Mouse (Mus musculus) kidney, embryonic 15.5 days (tissue): ENCODE data around the gene Rec114. TPM values are rescaled to one million over a fixed set of nuclear protein-coding genes. Genes with fewer than 3 reads are reported as not detected.

Experiments
- ATAC-seq: fragments of 200-750 bp; cut with Nextera tagmentation; replicated peaks from 2 replicates; pipeline ENCODE4 v1.8.0; 2017; ENCODE audit warnings: moderate TSS enrichment; ENCODE audit not compliant: low FRiP score
- H3K27ac ChIP-seq: fragments of 300-500 bp; sonication (generic); 2 replicates; pipeline ENCODE4 v1.5.1; 2015; ENCODE audit warnings: mild to moderate bottlenecking, inconsistent platforms
- H3K27me3 ChIP-seq: fragments of 300-500 bp; sonication (generic); 2 replicates; pipeline ENCODE4 v1.6.1; 2015; ENCODE audit warnings: inconsistent platforms
- H3K36me3 ChIP-seq: fragments of 300-500 bp; sonication (generic); 2 replicates; pipeline ENCODE4 v1.6.1; 2015; ENCODE audit warnings: inconsistent platforms
- H3K4me1 ChIP-seq: fragments of 300-500 bp; sonication (generic); 2 replicates; pipeline ENCODE4 v1.6.1; 2015; ENCODE audit warnings: inconsistent platforms
- H3K4me2 ChIP-seq: fragments of 300-500 bp; sonication (generic); 2 replicates; pipeline ENCODE4 v1.6.1; 2015; ENCODE audit warnings: moderate library complexity, mild to moderate bottlenecking, inconsistent platforms
- H3K4me3 ChIP-seq: fragments of 300-500 bp; sonication (generic); replicated peaks from 2 replicates; pipeline ENCODE4 v1.5.1; 2015; ENCODE audit warnings: mild to moderate bottlenecking, inconsistent platforms
- H3K9ac ChIP-seq: fragments of 300-500 bp; sonication (generic); 2 replicates; pipeline ENCODE4 v1.6.1; 2015; ENCODE audit warnings: mild to moderate bottlenecking, inconsistent platforms
- H3K9me3 ChIP-seq: fragments of 300-500 bp; sonication (generic); replicated peaks from 2 replicates; pipeline ENCODE4 v1.6.1; 2016; ENCODE audit warnings: inconsistent platforms
- WGBS: fragments of 180-500 bp; shearing (Covaris S2); methylation state at CpG from one replicate; pipeline ENCODE4 v1.1.7; 2015; ENCODE audit warnings: mixed read lengths; 5-methylcytosine and 5-hydroxymethylcytosine counted together
- polyA plus RNA-seq: library from polyadenylated mRNA; unstranded; fragments of >200 nt; fragmentation: Nextera tagmentation; extraction: Ambion mirVana; gene quantifications from 2 replicates; pipeline ENCODE4 v1.2.1, GENCODE M21; 2015

Gene Rec114
- polyA plus RNA-seq = 2.5 and 2.8 TPM in 2 replicates

DNA sequence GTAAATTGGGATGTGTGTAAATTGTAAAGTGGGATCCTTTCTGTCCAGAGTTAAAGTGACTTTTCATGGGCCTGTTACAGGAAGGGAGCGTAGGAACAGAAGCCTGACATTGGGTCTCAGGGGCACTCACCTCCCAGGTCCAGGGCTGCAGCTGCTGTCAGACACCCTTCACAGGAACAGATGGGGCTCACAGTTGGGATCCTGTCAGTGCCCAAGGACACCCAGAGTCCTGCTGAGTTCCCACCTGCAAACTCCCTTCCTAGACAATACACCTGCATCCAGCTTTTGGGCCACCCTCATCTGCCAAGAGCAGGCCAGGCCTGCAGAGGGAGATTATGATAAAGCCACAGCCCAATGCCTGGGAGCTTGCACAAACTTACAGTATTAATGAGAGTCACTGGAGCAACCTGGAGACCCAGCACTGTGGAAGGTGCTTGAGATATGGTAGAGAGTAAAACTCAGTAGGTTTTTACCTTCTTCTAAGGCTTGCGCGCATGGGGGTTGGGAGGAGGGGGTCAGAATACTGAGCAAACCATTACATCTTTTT, at the start of gene Rec114:
Gene Rec114, minus strand, starts transcription at position 263 of the 547 bp plus-strand sequence.
- H3K4me1 ChIP-seq = 0 out of 2 replicates have a peak, but pooled peaks cover 4% of the 10 kb centered on the region
- H3K9me3 ChIP-seq = no peaks in the 10 kb centered on the region
- H3K4me3 ChIP-seq = no peak within 1 kb of the TSS
- WGBS = 80% methylated on average over 3 of the region's 3 CpGs
- no peak for ATAC-seq
- H3K27ac ChIP-seq = no peak within 1 kb of the TSS
- H3K27me3 ChIP-seq = no peaks in the 10 kb centered on the region
- H3K9ac ChIP-seq = no peak within 1 kb of the TSS
- H3K4me2 ChIP-seq = no peak within 1 kb of the TSS
- no peaks in the 10 kb centered on the region for H3K36me3 ChIP-seq

DNA sequence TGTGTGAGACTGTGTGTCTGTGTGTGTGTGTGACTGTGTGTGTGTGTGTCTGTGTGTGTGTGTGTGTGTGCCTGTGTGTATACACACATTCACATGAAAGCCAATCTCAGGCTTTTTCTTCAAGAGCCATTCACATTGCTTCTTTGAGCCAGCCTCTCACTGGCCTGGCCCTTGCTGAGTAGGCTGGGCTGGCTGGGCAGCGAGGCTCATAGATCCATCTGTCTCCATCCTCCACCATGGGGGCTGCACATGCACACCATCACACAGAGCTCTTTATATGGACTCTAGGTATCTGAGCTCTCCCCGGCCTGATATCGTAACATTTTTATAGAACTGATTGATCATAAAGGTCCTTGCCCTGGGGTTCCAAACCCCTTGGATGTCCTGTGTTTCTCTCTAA, 45.7 kb upstream of the Rec114 start:
- 85% methylated on average over 3 of the region's 3 CpGs for WGBS
- Histone ChIP-seq H3K4me1 (no peaks in the 10 kb centered on the region), H3K27ac (no peak overlapping the region), H3K9me3 (no peaks in the 10 kb centered on the region), H3K27me3 (no peaks in the 10 kb centered on the region), H3K4me2 (no peak overlapping the region), H3K36me3 (no peaks in the 10 kb centered on the region), H3K4me3 (no peak overlapping the region), H3K9ac (no peak overlapping the region)
- ATAC-seq = no peak

DNA sequence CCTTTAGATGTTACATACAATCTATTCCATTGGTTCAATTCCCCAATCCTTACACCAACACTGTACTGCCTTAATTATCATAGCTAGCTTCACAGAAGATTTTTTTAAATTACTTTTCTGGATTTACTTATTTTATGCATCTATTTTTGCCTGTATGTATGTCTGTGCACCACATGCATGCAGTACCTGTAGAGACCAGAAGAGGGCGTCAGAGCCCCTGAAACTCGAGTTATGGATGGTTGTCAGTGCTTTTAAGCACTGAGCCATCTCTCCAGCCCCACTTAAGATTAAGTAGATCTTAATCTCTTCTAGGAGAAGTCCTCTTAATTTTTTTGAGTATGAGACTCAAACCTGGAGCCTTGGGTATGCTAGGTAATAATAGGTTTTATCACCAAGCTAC, 31.6 kb upstream of the Rec114 start:
- Histone ChIP-seq H3K9ac (no peak overlapping the region), H3K36me3 (no peaks in the 10 kb centered on the region), H3K4me3 (no peak overlapping the region), H3K4me1 (no peaks in the 10 kb centered on the region), H3K27ac (no peak overlapping the region), H3K27me3 (no peaks in the 10 kb centered on the region), H3K4me2 (no peak overlapping the region), H3K9me3 (no peaks in the 10 kb centered on the region)
- ATAC-seq = no peak
- 19% methylated on average over 2 of the region's 2 CpGs for WGBS

DNA sequence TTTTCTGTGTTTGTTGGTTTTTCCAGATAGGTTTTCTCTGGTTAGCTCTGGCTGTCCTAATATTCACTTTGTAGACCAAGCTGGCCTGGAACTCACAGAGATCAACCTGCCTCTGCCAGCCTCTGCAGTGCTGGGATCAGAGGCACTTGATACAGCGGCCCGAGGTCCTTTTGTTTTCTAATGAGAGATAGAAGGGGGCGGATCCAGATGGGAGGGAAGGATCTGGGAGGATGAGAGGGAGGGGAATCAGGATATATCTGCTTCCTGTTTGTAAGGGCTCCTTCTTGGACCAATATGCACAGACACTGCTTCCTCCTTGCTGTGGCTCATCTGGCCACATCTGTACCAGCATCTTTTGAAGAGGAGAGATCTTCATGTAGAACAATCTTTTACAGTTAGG, 31.0 kb upstream of the Rec114 start:
- no peaks in the 10 kb centered on the region for H3K9me3 ChIP-seq
- no peak overlapping the region for H3K9ac ChIP-seq
- 64% methylated on average over 3 of the region's 3 CpGs for WGBS
- ATAC-seq = no peak
- no peak overlapping the region for H3K4me2 ChIP-seq
- H3K4me1 ChIP-seq = 0 out of 2 replicates have a peak, but pooled peaks cover 4% of the 10 kb centered on the region
- H3K36me3 ChIP-seq = no peaks in the 10 kb centered on the region
- no peak overlapping the region for H3K4me3 ChIP-seq
- H3K27me3 ChIP-seq = no peaks in the 10 kb centered on the region
- H3K27ac ChIP-seq = no peak overlapping the region

DNA sequence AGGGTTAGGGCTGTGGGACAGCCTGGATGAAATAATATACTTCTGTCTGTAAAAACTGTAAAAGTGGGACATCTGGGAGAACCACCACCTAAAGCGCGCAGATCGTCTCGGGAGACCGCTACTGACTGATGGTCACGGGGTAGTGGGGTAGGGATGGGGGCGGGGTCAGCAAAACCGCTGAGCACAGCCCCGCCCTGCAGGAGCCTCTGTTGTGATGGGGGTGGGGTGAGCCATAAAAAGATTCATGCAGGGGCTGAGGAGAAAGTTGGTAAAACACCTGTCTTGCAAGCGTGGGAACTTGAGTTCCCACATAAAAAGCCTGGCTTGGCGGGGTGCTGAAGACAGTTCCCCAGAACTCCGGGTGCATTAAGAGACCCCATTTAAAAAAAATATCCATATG, 26.2 kb upstream of the Rec114 start:
- Histone ChIP-seq H3K4me2 (no peak overlapping the region), H3K4me3 (no peak overlapping the region), H3K4me1 (0 out of 2 replicates have a peak, but pooled peaks cover 5% of the 10 kb centered on the region), H3K27me3 (no peaks in the 10 kb centered on the region), H3K9ac (no peak overlapping the region), H3K9me3 (no peaks in the 10 kb centered on the region), H3K27ac (no peak overlapping the region), H3K36me3 (no peaks in the 10 kb centered on the region)
- ATAC-seq = no peak
- 44% methylated on average over 12 of the region's 12 CpGs for WGBS

DNA sequence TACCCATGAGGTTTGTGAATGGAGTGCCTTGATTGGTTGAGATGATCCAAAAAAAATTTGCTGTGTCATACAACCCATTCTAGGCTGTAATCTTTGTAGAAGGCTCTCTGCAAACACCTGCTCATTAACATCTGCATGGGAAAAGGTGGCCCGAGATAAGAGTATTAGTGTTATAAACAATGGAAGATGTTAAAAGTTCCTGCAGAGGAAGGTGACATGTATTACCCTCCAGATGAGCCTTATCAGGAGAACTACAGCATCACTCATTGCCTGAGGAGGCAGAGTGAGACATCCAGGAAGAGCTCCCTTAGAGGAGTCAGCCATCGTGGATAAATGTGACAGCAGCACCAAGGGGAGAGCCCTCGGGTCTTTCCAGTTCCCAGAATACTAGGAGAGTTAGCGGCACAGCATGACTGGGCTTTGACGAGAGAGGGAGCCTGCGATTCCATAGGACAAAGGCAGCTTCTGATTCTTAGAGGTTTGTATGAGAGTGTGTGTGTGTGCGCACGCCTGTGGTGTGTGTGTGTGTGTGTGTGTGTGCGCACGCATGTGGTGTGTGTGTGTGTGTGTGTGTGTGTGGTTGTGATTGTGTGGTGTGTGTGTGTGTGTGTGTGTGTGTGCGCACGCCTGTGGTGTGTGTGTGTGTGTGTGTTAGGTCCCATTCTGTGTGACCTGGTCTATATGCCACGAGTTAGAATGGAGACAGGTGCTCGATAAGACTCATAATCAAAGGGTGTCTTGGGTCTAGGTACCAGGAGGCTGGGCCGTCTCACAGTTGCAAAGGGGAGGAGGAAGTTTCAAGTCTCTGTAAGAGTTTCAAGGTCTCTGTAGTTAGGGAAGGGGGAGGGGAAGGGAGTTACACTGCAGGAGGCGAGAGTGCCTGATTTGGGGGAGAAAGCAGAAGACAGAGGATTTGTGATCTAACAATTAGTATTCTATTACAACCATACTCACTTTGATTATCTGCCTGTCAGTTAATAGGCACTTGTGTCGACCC, 23.5 kb upstream of the Rec114 start:
- Histone ChIP-seq H3K27ac (no peak overlapping the region), H3K27me3 (no peaks in the 10 kb centered on the region), H3K9me3 (no peaks in the 10 kb centered on the region), H3K4me1 (0 out of 2 replicates have a peak, but pooled peaks cover 5% of the 10 kb centered on the region), H3K36me3 (no peaks in the 10 kb centered on the region), H3K4me3 (no peak overlapping the region), H3K9ac (no peak overlapping the region), H3K4me2 (no peak overlapping the region)
- WGBS = 75% methylated on average over 17 of the region's 17 CpGs
- ATAC-seq = peak; percentile 95

DNA sequence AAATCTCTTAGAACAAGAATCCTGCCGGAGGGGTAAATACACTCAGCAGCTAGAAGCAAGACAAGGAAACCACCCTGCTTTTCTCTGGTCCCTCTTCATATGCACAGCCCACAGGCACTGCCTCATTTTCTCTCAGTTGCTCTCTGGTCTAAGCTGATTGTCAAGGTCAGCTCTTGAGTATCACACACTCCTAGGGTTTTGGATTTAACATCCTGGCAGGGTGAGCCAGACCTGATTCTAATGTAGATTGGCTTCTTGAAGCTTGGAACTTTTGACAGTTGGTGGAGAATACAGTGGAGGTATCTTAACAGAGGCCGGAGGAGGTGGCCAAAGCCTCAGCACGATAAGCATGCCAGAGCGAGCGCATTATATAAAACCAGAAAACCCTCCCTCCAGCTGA, 20.6 kb upstream of the Rec114 start:
- Histone ChIP-seq H3K27me3 (no peaks in the 10 kb centered on the region), H3K36me3 (no peaks in the 10 kb centered on the region), H3K9me3 (no peaks in the 10 kb centered on the region), H3K4me1 (no peaks in the 10 kb centered on the region), H3K4me2 (no peak overlapping the region), H3K9ac (no peak overlapping the region), H3K4me3 (no peak overlapping the region), H3K27ac (no peak overlapping the region)
- WGBS = 77% methylated on average over 5 of the region's 5 CpGs
- ATAC-seq = no peak

DNA sequence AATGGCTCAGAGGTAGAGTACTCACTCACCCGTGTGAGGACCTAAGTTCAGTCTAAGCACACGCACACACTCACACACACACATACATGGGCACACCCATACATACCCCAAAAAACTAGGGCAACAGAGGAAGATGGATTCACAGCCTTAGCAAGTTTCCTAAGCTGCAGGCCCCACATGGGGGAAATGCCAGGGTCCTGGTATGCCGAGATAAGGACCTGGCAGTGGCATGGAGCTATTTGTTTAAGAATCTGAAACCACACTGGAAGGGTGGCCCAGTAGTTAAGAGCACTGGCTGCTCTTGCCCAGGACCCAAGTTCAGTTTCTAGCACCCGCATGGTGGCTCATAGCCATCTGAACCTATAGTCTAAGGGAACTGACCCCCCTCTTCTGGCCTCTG, 19.4 kb upstream of the Rec114 start:
- no peak overlapping the region for H3K4me3 ChIP-seq
- ATAC-seq = no peak
- no peak overlapping the region for H3K4me2 ChIP-seq
- WGBS = 75% methylated on average over 4 of the region's 4 CpGs
- H3K4me1 ChIP-seq = no peaks in the 10 kb centered on the region
- H3K27ac ChIP-seq = no peak overlapping the region
- no peaks in the 10 kb centered on the region for H3K36me3 ChIP-seq
- H3K9ac ChIP-seq = no peak overlapping the region
- H3K27me3 ChIP-seq = no peaks in the 10 kb centered on the region
- no peaks in the 10 kb centered on the region for H3K9me3 ChIP-seq

DNA sequence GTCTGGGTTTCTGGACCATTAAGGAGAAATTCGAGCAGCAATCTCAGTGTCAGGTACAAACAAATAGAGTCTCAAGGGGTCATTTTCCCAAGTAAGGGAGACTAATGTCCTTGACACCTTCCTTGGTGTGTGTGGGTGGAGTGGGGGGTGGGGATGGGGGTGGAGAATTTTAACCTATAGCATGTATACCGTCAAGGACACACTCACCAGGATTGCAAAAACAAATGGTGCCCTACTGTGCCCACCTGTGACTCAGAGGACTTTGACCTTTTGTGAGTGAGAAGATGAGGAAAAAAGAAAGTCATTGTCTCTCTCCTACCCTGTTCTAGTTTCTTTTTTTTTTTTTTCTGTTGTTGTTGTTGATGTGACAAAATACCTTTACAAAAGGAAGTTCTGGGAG, 18.3 kb upstream of the Rec114 start:
- H3K4me1 ChIP-seq = no peaks in the 10 kb centered on the region
- no peak overlapping the region for H3K4me2 ChIP-seq
- no peaks in the 10 kb centered on the region for H3K36me3 ChIP-seq
- no peak overlapping the region for H3K4me3 ChIP-seq
- ATAC-seq = no peak
- H3K9ac ChIP-seq = no peak overlapping the region
- H3K27me3 ChIP-seq = no peaks in the 10 kb centered on the region
- H3K27ac ChIP-seq = no peak overlapping the region
- 17% methylated on average over 2 of the region's 2 CpGs for WGBS
- no peaks in the 10 kb centered on the region for H3K9me3 ChIP-seq

DNA sequence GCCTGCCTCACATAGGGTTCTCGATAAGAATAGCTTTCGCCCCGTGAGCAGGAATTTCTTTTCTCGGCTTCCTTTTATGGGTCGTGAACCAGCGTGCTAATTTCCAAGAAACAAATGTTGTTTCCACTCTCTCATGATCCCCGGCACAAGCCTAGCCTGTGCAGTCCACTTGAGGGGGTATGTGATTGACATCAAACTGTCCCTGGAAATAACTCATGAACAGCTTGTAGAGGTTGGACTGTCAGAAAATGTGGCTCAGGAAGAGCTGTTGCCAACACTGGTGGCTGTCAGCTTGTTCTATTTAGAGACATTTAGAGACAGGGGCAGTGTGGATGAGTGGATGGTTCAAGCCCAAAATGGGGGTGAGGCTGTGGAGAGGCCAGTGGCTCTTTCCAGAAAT, 15.0 kb upstream of the Rec114 start:
- ATAC-seq = no peak

DNA sequence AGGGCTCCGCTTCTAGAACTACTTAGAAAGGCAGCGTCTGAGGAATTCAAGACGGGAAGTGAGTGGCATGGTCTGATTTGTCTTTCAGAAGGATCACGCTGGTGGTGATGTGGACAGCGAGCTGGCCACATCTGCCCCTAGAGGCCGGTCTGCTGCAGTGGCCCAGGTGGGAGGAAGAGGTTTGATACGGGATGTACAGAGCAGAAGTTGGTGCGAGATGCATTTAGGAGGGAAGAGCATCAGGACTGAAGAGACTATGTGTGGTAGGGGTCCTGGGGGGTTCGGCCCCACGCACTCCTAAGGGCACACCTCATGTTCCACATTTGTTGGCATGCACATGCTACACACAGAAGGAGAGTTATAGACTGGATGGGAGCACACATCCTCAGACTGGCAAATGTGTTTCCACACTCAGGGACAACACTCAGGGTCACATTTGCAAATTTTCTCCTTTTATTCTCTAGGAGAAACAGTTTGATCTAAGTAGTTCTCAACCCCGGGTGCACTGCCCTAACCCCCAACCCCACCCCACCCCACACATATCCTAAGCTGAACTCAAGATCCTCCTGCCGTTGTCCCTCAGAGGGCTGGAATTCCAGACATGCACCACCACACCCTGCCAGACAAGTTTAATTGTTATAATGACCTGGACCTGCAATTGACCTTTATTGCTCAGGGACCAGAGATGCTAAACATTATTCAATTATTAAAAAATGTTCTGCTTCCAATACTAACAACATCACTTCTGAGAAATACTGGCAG, 12.8 kb upstream of the Rec114 start:
- 71% methylated on average over 12 of the region's 12 CpGs for WGBS
- Histone ChIP-seq H3K4me1 (no peaks in the 10 kb centered on the region), H3K27me3 (no peaks in the 10 kb centered on the region), H3K9ac (no peak overlapping the region), H3K36me3 (no peaks in the 10 kb centered on the region), H3K27ac (no peak overlapping the region), H3K9me3 (no peaks in the 10 kb centered on the region), H3K4me2 (no peak overlapping the region), H3K4me3 (no peak overlapping the region)
- ATAC-seq = no peak

More for the DNA sequence above, 15.0 kb upstream of the Rec114 start:
- WGBS = 85% methylated on average over 7 of the region's 7 CpGs
- Histone ChIP-seq H3K4me2 (no peak overlapping the region), H3K36me3 (no peaks in the 10 kb centered on the region), H3K4me1 (no peaks in the 10 kb centered on the region), H3K27me3 (no peaks in the 10 kb centered on the region), H3K9me3 (no peaks in the 10 kb centered on the region), H3K27ac (no peak overlapping the region), H3K9ac (no peak overlapping the region), H3K4me3 (no peak overlapping the region)

DNA sequence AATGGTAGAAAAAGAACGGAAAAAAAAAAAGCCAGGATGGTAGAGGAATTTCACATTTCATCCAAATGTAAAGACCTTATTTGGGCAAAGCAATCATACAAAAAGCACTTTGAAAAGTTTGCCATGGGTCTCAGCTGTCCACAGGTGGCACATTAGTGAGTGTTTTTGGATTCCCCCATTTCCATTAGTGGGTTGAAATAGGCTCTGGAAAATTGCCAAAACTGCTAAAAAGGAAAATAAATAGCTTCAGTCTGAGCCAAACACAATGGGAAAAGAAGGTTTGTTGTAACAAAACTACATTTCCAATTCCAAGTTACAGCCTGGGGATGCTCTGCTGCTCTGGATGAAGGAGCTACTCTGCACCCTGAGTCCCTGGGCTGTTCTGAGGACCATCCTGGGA, 9.8 kb upstream of the Rec114 start:
- H3K27ac ChIP-seq = no peak overlapping the region
- no peaks in the 10 kb centered on the region for H3K4me1 ChIP-seq
- no peak overlapping the region for H3K4me2 ChIP-seq
- no peaks in the 10 kb centered on the region for H3K27me3 ChIP-seq
- no peak overlapping the region for H3K9ac ChIP-seq
- H3K9me3 ChIP-seq = no peaks in the 10 kb centered on the region
- WGBS = 87% methylated on average over 1 of the region's 1 CpGs
- H3K36me3 ChIP-seq = no peaks in the 10 kb centered on the region
- no peak overlapping the region for H3K4me3 ChIP-seq
- no peak for ATAC-seq
